Mouse (Mus musculus) lung, embryonic 16.5 days (tissue): ENCODE measurements around the gene Gm4836. TPM values are rescaled to one million over a fixed set of nuclear protein-coding genes. Genes with fewer than 3 reads are reported as not detected.
"Not testable (repeated sequence)": the region's sequence is repeated elsewhere in the genome, so short reads cannot be mapped to it uniquely, and the experiment has no call there.

Experiments used
- ATAC-seq: fragments of 200-750 bp; cut with Nextera tagmentation; 2 replicates; pipeline ENCODE4 v1.8.0; 2017; ENCODE audit warnings: low read depth, mild to moderate bottlenecking, moderate library complexity
- H3K27ac ChIP-seq: fragments of 300-500 bp; sonication (generic); 2 replicates; pipeline ENCODE4 v1.5.1; 2014; ENCODE audit warnings: mild to moderate bottlenecking, control low read depth, low read length
- H3K27me3 ChIP-seq: fragments of 300-500 bp; sonication (generic); 2 replicates; pipeline ENCODE4 v1.6.1; 2014; ENCODE audit warnings: low read depth, low read length, mixed read lengths; ENCODE audit not compliant: control insufficient read depth, insufficient read depth
- H3K36me3 ChIP-seq: fragments of 300-500 bp; sonication (generic); 2 replicates; pipeline ENCODE4 v1.6.1; 2014; ENCODE audit warnings: low read length; ENCODE audit not compliant: control insufficient read depth, insufficient read depth
- H3K4me1 ChIP-seq: fragments of 300-500 bp; sonication (generic); replicated peaks from 2 replicates; pipeline ENCODE4 v1.6.1; 2014; ENCODE audit warnings: low read length, mixed read lengths; ENCODE audit not compliant: control insufficient read depth, insufficient read depth
- H3K4me2 ChIP-seq: fragments of 300-500 bp; sonication (generic); 2 replicates; pipeline ENCODE4 v1.6.1; 2014; ENCODE audit warnings: low read depth, low read length, control low read depth
- H3K4me3 ChIP-seq: fragments of 300-500 bp; sonication (generic); 2 replicates; pipeline ENCODE4 v1.5.1; 2014; ENCODE audit warnings: mild to moderate bottlenecking, low read length, control low read depth
- H3K9ac ChIP-seq: fragments of 300-500 bp; sonication (generic); 2 replicates; pipeline ENCODE4 v1.6.1; 2014; ENCODE audit warnings: low read length, control low read depth
- H3K9me3 ChIP-seq: fragments of 300-500 bp; sonication (generic); 2 replicates; pipeline ENCODE4 v1.6.1; 2016; ENCODE audit warnings: low read length; ENCODE audit not compliant: control insufficient read depth
- WGBS: fragments of 180-500 bp; shearing (Covaris S2); extraction: QIAGEN DNeasy Blood & Tissue Kit; methylation state at CpG from one replicate; pipeline ENCODE4 v1.1.7; 2014; 5-methylcytosine and 5-hydroxymethylcytosine counted together
- polyA plus RNA-seq: library from polyadenylated mRNA; unstranded; fragments of >200 nt; fragmentation: Nextera tagmentation; extraction: Ambion mirVana; gene quantifications from 2 replicates; pipeline ENCODE4 v1.2.1, GENCODE M21; 2015

Gm4836 gene
- polyA plus RNA-seq: not detected in 2 replicates

DNA sequence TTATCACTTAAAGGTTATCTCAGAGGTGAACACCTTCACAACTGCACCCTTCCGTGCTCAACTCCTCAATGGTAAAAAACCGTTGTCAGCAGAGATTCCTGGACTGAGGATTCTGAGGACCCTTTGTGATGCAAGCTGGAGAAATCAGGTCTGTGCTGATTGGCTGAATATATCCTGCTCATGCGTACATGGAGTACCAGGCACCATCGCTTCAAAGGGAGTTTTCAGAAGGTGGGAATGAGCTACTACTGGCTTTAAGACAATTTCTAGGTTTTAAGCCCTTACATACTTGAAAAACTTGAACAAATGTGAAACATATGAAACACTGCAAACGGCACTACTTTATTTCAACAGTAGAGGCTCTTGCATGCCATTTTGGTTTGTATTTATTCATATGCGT lies at the start of gene Gm4836:
Gene Gm4836, minus strand, starts transcription at position 101 of the 400 bp plus-strand sequence.
- not testable (repeated sequence) for H3K9ac ChIP-seq, H3K4me1 ChIP-seq, H3K4me2 ChIP-seq, H3K4me3 ChIP-seq, H3K36me3 ChIP-seq, ATAC-seq, H3K9me3 ChIP-seq, H3K27ac ChIP-seq, H3K27me3 ChIP-seq
- WGBS: no CpG with 5 or more reads among the region's 6 CpGs
